Mouse (Mus musculus): ENCODE measurements at regions not wholly inside any gene's neighbourhood (a gene's known extent, or its start where the extent isn't known, plus 50 kb on each side); places are given as distances from the start of the nearest gene placed in this dataset.

DNA sequence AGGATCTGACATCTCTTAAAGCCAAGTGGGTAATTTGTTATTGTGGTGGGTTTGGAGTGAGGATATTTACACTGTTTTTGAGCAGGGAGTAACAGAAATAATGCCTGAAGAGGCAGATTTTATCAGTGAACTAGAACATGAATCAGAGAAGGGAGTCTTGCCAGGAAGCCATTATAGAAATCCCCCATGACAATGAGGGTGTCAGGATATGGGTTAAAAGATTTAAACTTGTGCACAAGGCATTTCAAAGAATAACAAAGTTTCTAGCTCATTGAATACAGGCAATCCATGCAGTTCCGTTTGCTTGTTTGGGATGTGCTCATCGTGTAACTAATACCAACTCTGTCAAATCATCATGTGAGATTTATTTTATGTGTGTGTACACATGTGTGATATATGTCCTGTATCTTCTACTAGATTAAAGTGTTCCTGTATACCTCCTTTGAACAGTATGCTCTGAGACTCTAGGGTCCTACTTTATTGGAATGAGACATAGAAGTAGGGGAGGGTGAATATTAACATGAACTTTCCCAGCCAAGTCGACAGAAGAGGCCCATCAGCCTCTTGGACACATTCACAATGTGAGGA, 134.0 kb upstream of the Cxxc4 start:
- TF ChIP-seq CTCF (IDR thresholded peaks at IDR 0.05; ENCODE audit: extremely low read depth, insufficient read depth, insufficient read length, insufficient replicate concordance), result no peak
- no peak for TF ChIP-seq POLR2A (IDR thresholded peaks at IDR 0.05; ENCODE audit: low read depth, low read length)
